Mouse (Mus musculus) liver, postnatal 0 days (tissue): ENCODE results near the gene AC129217.1. TPM values are rescaled to one million over a fixed set of nuclear protein-coding genes. Genes with fewer than 3 reads are reported as not detected.

ENCODE experiments used
- ATAC-seq: fragments of 200-750 bp; cut with Nextera tagmentation; 2 replicates; pipeline ENCODE4 v1.8.0; 2017; ENCODE audit warnings: mild to moderate bottlenecking, moderate library complexity
- DNase-seq: peaks from one replicate; pipeline ENCODE4 v3.0.0-alpha.2; 2016
- H3K27ac ChIP-seq: fragments of 300-500 bp; sonication (generic); 2 replicates; pipeline ENCODE4 v1.5.1; 2014; ENCODE audit warnings: antibody characterized with exemption, moderate library complexity, mild to moderate bottlenecking, low read depth
- H3K27me3 ChIP-seq: fragments of 300-500 bp; sonication (generic); 2 replicates; pipeline ENCODE4 v1.6.1; 2014; ENCODE audit warnings: low read length, control low read depth, mixed read lengths; ENCODE audit not compliant: insufficient read depth
- H3K36me3 ChIP-seq: fragments of 300-500 bp; sonication (generic); replicated peaks from 2 replicates; pipeline ENCODE4 v1.6.1; 2014; ENCODE audit warnings: mild to moderate bottlenecking, control low read depth, low read length, moderate library complexity, mixed read lengths; ENCODE audit not compliant: insufficient read depth
- H3K4me1 ChIP-seq: fragments of 300-500 bp; sonication (generic); 2 replicates; pipeline ENCODE4 v1.6.1; 2014; ENCODE audit warnings: antibody characterized with exemption, mild to moderate bottlenecking, control low read depth; ENCODE audit not compliant: insufficient read depth
- H3K4me2 ChIP-seq: fragments of 300-500 bp; sonication (generic); 2 replicates; pipeline ENCODE4 v1.6.1; 2014; ENCODE audit warnings: low read depth, mild to moderate bottlenecking, low read length, moderate library complexity, mixed read lengths
- H3K4me3 ChIP-seq: fragments of 300-500 bp; sonication (generic); 2 replicates; pipeline ENCODE4 v1.5.1; 2014; ENCODE audit warnings: low read depth, low read length
- H3K9ac ChIP-seq: fragments of 300-500 bp; sonication (generic); replicated peaks from 2 replicates; pipeline ENCODE4 v1.6.1; 2014; ENCODE audit warnings: mild to moderate bottlenecking, moderate library complexity
- H3K9me3 ChIP-seq: fragments of 300-500 bp; sonication (generic); 2 replicates; pipeline ENCODE4 v1.6.1; 2016; ENCODE audit warnings: mild to moderate bottlenecking, control low read depth, low read length, mixed read lengths
- CTCF ChIP-seq: sonication (generic); IDR thresholded peaks from 2 replicates; pipeline ENCODE4 v1.5.1; 2016; ENCODE audit warnings: antibody characterized with exemption, low read depth
- EP300 ChIP-seq: IDR thresholded peaks from 2 replicates; pipeline ENCODE4 v1.6.1; 2016; ENCODE audit warnings: antibody characterized with exemption, low read depth, mild to moderate bottlenecking
- WGBS: fragments of 180-500 bp; shearing (Covaris S2); extraction: QIAGEN DNeasy Blood & Tissue Kit; methylation state at CpG from one replicate; pipeline ENCODE4 v1.1.7; 2014; ENCODE audit not compliant: insufficient replicate concordance; 5-methylcytosine and 5-hydroxymethylcytosine counted together
- polyA plus RNA-seq: library from polyadenylated mRNA; unstranded; fragments of >200 nt; fragmentation: Nextera tagmentation; extraction: Ambion mirVana; gene quantifications from 2 replicates; pipeline ENCODE4 v1.2.1, GENCODE M21; 2015

The AC129217.1 gene
- not detected in 2 replicates for polyA plus RNA-seq

GRCm38 (mm10) chr19:8829660-8830059, at the start of gene AC129217.1:
TSS of gene AC129217.1 (plus strand) at chr19:8829773.
- no peaks in the 10 kb centered on the region for H3K9me3 ChIP-seq
- DNase-seq (no peak), ATAC-seq (peak; percentile 33; the same call in 1 of the 2 replicates)
- H3K27ac ChIP-seq: peak within 1 kb of the TSS; percentile 44
- no peak for TF ChIP-seq EP300
- no peak for TF ChIP-seq CTCF
- no peak within 1 kb of the TSS; the same call in 1 of the 2 replicates for H3K9ac ChIP-seq
- H3K4me1 ChIP-seq: no peaks in the 10 kb centered on the region
- no peak within 1 kb of the TSS for H3K4me3 ChIP-seq
- peak within 1 kb of the TSS; percentile 15; the same call in 1 of the 2 replicates for H3K4me2 ChIP-seq
- 46% methylated on average over 8 of the region's 8 CpGs for WGBS
- H3K27me3 ChIP-seq: no peaks in the 10 kb centered on the region
- H3K36me3 ChIP-seq: peaks cover 97% of the 10 kb centered on the region

- H3K27ac ChIP-seq: peak within 1 kb of the TSS; percentile 57
- peaks cover 6% of the 10 kb centered on the region; the same call in 1 of the 2 replicates for H3K4me1 ChIP-seq
- DNase-seq: peak; percentile 94
- peak; percentile 100 for ATAC-seq
- peak within 1 kb of the TSS; percentile 62 for H3K4me3 ChIP-seq
- WGBS: 2% methylated on average over 32 of the region's 32 CpGs
- no peaks in the 10 kb centered on the region for H3K9me3 ChIP-seq
- peak; percentile 48 for TF ChIP-seq CTCF
- TF ChIP-seq EP300: no peak
- H3K4me2 ChIP-seq: peak within 1 kb of the TSS; percentile 68
- H3K27me3 ChIP-seq: no peaks in the 10 kb centered on the region
- peak within 1 kb of the TSS; percentile 63 for H3K9ac ChIP-seq
- H3K36me3 ChIP-seq: peaks cover 23% of the 10 kb centered on the region
Measured at GRCm38 (mm10) chr19:8786008-8786781, 43.4 kb upstream of the AC129217.1 start, which contains the start of gene Taf6l. TSS of gene Taf6l (minus strand) at chr19:8786417.

- no peak for DNase-seq
- Histone ChIP-seq H3K4me3 (no peak overlapping the region), H3K9ac (no peak overlapping the region), H3K9me3 (no peaks in the 10 kb centered on the region), H3K27me3 (no peaks in the 10 kb centered on the region), H3K4me1 (peaks cover 6% of the 10 kb centered on the region; the same call in 1 of the 2 replicates), H3K27ac (no peak overlapping the region), H3K36me3 (peaks cover 11% of the 10 kb centered on the region), H3K4me2 (no peak overlapping the region)
- ATAC-seq: no peak
- WGBS: 55% methylated on average over 3 of the region's 3 CpGs
- TF ChIP-seq EP300 (no peak), CTCF (no peak)
Measured at GRCm38 (mm10) chr19:8788521-8788920, 41.1 kb upstream of the AC129217.1 start.

DNA sequence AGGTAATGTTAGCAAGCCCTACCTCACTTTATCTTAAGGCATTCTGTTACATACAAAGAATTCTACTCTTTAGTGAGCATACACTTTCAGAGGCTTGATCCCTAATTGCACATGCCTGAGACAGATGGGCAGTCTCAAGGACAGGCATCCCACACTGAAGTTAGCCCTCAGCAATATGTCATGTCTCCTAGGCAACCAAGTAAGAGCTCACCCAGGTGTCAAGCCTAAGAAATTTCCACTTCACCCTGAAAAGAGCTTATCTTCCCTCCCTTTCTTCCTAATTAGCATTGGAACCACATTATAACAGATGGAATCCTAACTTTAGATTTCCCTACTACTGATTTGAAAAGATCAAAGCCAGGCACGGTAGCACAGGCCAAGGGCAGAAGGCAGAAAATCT, 40.4 kb upstream of the AC129217.1 start:
- no peak overlapping the region for H3K27ac ChIP-seq
- H3K36me3 ChIP-seq: peaks cover 16% of the 10 kb centered on the region
- 65% methylated on average over 1 of the region's 1 CpGs for WGBS
- TF ChIP-seq EP300 (no peak), CTCF (no peak)
- peaks cover 6% of the 10 kb centered on the region; the same call in 1 of the 2 replicates for H3K4me1 ChIP-seq
- H3K4me2 ChIP-seq: no peak overlapping the region
- H3K9ac ChIP-seq: no peak overlapping the region
- DNase-seq: no peak
- H3K4me3 ChIP-seq: no peak overlapping the region
- no peak for ATAC-seq
- no peaks in the 10 kb centered on the region for H3K27me3 ChIP-seq
- H3K9me3 ChIP-seq: no peaks in the 10 kb centered on the region

GRCm38 (mm10) chr19:8790171-8790570, 39.4 kb upstream of the AC129217.1 start:
- H3K4me2 ChIP-seq: no peak overlapping the region
- H3K4me3 ChIP-seq: no peak overlapping the region
- H3K4me1 ChIP-seq: peaks cover 6% of the 10 kb centered on the region; the same call in 1 of the 2 replicates
- no peaks in the 10 kb centered on the region for H3K9me3 ChIP-seq
- 78% methylated on average over 7 of the region's 7 CpGs for WGBS
- H3K27ac ChIP-seq: no peak overlapping the region
- ATAC-seq (no peak), DNase-seq (no peak)
- H3K27me3 ChIP-seq: no peaks in the 10 kb centered on the region
- peaks cover 26% of the 10 kb centered on the region for H3K36me3 ChIP-seq
- no peak overlapping the region for H3K9ac ChIP-seq
- TF ChIP-seq EP300: no peak
- no peak for TF ChIP-seq CTCF

DNA sequence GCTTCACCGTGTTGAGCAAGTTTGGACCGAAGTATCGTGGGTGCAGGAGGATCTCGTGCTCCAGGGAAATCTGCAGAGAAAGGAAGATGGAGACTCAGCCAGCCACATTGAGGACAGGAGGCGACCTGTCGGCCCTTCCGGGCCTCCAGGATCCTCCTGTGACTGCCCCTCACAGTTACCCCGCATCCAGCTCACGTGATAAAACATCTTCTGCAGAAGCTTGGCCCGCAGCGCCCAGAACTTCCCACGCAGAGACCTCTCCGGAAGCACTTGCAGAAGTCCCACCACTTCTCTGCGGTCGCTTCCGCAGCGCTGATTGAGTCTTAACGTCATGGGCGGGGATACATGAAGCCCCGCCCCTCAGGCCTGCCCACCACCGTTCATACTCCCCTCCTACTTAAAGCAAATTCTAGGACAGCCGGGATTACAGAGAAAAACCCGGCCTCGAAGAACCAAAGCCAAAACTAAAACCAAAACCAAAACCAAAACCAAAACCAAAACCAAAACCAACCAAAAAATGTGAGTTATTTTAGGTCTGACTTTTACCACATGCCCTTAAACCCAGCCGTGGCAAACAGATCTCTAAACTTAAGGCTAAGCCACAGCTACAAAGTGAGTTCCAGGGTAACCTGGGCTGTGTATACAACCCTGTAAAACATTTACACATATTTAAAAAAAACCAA, 31.2 kb upstream of the AC129217.1 start, which contains the start of gene Polr2g:
Gene Polr2g, minus strand, starts transcription at position 314 of the 683 bp plus-strand sequence.
- Histone ChIP-seq H3K4me2 (peak within 1 kb of the TSS; percentile 80), H3K9ac (peak within 1 kb of the TSS; percentile 73), H3K36me3 (peaks cover 23% of the 10 kb centered on the region), H3K9me3 (no peaks in the 10 kb centered on the region), H3K4me1 (peaks cover 25% of the 10 kb centered on the region), H3K27ac (peak within 1 kb of the TSS; percentile 77), H3K27me3 (no peaks in the 10 kb centered on the region), H3K4me3 (peak within 1 kb of the TSS; percentile 68)
- 0 out of 2 replicates have a peak, but pooled peaks have one; percentile 19 for TF ChIP-seq EP300
- TF ChIP-seq CTCF: no peak
- ATAC-seq (peak; percentile 64), DNase-seq (peak; percentile 91)
- WGBS: under 1% methylated on average over 25 of the region's 25 CpGs
